Mouse (Mus musculus) thymus, postnatal 36 days (tissue): ENCODE measurements around the gene Satl1.
"Not testable (repeated sequence)": the region's sequence is repeated elsewhere in the genome, so short reads cannot be mapped to it uniquely, and the experiment has no call there.

Source experiments
- DNase-seq, 2 experiments: peaks; one replicate each; pipeline ENCODE4 v3.0.0; 2022; ENCODE audit warnings: mixed read lengths in 2 of 2

Gene Satl1

DNA sequence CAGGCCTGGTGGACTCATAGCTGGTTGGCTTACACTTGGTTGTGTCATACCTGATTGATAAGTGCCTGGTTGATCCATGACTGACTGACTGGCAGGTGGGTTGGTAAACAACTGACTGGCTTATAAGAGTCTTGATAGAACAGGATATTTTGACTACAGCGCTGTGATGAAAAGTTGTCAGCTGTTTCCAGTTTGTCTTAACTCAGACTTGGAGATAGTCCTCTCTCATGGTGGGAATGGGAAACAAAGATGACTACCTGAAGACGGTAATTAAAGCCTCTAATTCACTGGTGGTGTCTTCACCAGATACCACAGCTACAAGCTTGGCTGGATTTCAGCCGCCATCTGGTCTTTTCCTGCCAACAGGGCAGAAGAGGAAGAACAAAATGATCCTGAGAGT lies at the start of gene Satl1:
Gene Satl1 (minus strand): TSS at position 101 of the 400 bp plus-strand sequence.
- DNase-seq, result no peak

GRCm38 (mm10) chrX:112438064-112438463 lies 31.5 kb upstream of the Satl1 start:
- DNase-seq, result no peak

DNA sequence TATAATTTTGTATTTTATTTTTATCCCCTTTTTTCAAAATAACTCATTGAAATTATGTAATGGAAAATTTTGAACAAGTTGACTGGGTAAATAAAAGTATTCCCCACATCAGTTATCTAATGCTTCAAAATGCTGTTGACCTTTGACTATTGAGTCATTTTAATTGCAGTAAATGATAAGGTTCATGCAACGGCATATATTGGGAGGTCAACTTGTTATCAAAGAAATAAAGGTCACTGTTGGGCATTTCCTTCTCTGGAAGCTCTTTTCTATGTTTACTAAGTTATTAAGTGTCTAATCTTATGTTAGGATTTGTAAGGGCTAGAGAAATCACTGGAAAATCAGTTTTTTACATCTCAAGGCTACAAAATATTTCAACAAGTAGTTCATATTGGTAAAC lies 31.0 kb upstream of the Satl1 start:
- no peak for DNase-seq

- not testable (repeated sequence) for DNase-seq
These were observed 16.4 kb upstream of the Satl1 start for GRCm38 (mm10) chrX:112422998-112423397.

- DNase-seq, result no peak
These were observed 5.7 kb upstream of the Satl1 start for GRCm38 (mm10) chrX:112412309-112412708.

- peak; percentile 26 to 32 for DNase-seq
These were observed 35.8 kb downstream of the Satl1 start for GRCm38 (mm10) chrX:112370577-112371410.

- no peak for DNase-seq
These were observed 38.2 kb downstream of the Satl1 start for GRCm38 (mm10) chrX:112368426-112368825.

GRCm38 (mm10) chrX:112348395-112348791 lies 58.2 kb downstream of the Satl1 start:
- no peak for DNase-seq

DNA sequence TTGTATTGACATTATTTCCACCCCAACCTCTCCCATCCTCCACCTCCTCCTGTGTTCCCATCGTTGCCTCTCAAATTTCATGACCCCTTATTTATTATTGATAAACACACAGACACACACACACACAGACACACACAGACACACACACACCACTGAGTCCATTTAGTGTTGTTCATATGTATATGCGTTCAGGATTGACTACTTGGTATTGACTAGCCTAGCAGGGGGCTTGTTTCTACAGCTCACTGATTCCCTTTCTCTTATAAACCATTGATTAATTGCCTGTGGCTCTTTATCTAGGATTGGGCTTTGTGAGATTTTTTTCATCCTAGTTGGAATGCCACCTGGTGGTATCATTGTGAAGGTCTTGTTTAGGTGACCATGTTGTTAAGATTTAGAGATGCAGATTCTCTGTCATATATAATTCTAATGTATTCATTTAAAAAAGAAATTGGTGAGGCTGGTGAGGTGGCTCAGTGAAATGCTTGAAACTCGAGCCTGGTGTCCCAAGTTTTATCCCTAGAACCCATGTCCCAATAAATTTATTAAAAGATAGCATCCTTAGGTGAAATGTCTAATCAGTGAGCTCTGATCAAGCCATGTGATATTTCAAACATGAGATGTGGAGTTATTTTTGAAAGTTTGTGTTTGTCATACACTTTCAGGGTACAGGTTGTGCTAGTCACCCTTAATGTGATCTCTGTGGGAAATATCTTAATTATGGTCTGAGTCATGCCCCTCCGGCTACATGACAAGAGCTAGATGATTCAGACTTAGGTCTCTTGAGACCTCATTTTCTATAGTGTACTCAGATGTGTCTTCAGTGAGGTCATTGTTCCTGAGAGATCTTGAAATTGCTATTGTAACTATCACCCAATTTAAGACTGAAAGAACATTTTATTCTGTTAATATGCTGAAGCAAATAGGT lies 58.8 kb downstream of the Satl1 start:
- no peak for DNase-seq

DNA sequence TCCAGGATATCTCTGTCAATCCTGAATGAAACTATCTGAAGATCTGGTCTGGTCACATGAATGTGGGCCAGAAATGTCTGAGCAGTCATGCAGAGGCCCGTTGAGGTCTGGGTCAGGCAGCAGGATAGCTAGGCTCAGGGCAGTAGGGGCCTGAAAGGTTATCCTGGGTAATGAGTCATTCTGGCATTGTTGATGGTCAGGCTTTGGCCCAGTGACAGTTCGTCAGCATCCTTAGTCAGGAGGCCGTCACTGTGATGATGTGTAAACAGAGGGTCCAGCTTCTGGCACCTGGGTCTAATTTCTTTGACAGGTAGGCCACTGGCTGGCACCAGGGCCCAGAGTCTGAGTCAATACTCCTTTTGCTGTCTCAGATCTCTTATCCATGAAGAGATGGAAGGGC lies 67.1 kb downstream of the Satl1 start:
- no peak for DNase-seq
